Mouse (Mus musculus) right cerebral cortex, postnatal 10 days (tissue): Measurements from ENCODE around the gene Gpsm1.

Experiments used
- DNase-seq, 2 experiments: peaks; one replicate each; pipeline ENCODE4 v3.0.0; 2021; ENCODE audit warnings: low spot score in 2 of 2

Gene Gpsm1

GRCm38 (mm10) chr2:26315072-26315924 is at the start of gene Gpsm1:
TSS of gene Gpsm1 (plus strand) at chr2:26315515.
- DNase-seq: peak; percentile 90

DNA sequence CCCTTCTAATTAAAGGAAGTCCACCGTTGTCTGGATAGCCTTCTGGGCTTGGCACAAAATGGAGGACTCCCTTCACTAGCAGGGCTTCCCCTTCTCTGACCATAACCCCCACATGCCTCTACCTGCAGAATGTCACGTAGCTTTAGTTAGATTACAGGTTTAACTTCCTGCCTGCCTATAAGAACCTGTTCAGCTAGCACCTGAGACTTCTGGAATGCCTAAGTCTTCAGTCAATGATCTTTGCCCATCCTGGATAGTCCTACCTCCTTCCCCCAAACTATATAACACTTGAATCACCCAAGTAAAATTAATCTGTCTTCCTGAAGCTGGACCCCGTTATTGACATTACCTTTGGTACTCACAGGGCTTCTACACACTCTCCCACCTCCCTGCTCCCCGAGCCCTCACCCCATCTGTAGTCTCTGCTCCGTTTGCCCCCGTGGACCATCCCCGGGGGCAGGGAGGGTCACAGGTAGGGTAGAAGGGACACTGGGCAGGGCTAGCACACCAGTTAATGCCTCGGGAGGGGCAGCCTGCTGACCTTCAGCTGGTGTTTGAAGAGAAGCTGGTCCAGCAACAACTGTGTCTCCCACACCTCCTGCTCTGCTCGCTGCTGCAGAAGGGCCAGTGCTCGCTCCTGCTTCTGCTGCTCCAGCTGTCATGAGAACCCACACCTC is 49.1 kb upstream of the Gpsm1 start:
- no peak for DNase-seq

DNA sequence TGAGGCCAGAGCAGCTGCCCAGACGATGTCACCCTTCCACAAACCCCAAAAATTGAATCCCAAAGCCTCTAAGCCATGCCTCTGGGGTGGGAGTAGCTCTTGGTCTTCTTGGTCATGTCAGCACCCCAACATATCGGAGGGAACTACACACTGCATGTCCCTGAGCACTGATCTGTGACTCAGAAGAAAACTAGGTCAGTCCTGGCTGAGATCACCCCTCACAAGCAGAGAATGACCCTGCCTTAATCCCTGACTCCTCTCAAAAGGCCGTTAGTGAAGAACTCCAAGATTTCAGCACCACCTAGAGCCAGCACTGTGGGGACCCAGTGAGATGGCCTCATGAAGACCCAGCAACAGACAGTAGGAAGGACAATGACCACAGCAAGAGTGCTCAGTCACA is 47.1 kb upstream of the Gpsm1 start:
- DNase-seq: no peak

- peak; percentile 74 to 80 for DNase-seq
Observed at GRCm38 (mm10) chr2:26273611-26274010, 41.7 kb upstream of the Gpsm1 start.

- no peak for DNase-seq
Observed at GRCm38 (mm10) chr2:26279712-26280111, 35.6 kb upstream of the Gpsm1 start.

GRCm38 (mm10) chr2:26280594-26280993 is 34.7 kb upstream of the Gpsm1 start:
- DNase-seq: no peak

DNA sequence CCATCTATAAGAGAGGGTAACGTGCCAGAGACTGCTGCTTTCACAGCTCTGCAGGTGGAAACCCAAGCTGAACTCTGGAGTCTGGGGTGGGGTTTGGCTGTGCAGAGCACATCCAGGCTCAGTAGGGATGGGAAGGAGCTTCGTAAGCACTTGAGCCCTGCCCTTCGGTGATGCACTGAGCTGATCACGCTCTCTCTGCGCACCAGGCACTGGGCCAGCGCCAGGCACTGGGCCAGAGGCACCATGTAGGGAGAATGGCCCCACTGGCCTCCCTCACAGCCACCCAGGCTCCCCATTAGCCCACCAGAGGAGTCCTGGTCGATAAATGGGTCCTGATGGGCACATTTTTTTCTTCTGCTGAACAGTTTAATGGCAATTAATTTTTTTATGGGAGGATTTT is 29.5 kb upstream of the Gpsm1 start:
- peak in 1 of 2 experiments; percentile 45 for DNase-seq

DNA sequence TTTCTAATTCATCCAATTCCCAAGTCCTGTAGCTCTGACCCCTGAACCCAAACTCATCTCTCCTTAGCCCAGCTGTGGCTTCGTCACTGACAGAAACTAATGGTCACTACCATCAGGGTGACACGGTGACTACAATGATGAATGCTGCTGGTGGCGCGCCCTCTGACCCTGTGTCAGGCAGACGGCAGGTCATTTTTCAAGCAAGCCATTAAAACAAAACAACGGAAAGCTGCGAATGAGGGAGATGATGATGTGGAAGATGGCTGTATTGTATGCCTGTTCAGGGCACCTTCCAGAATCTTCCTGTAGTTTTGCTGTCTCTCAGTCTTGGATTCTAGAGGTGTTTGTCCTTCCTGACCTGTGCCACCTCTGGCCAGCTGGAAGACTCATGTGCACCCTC is 28.9 kb upstream of the Gpsm1 start:
- no peak for DNase-seq

GRCm38 (mm10) chr2:26290133-26290532 is 25.2 kb upstream of the Gpsm1 start:
- no peak for DNase-seq

GRCm38 (mm10) chr2:26294457-26294856 is 20.9 kb upstream of the Gpsm1 start, which contains the start of gene Ccdc187:
TSS of gene Ccdc187 (minus strand) at chr2:26294557.
- DNase-seq: no peak

- peak in 1 of 2 experiments; percentile 74 for DNase-seq
Observed at GRCm38 (mm10) chr2:26296606-26297195, 18.6 kb upstream of the Gpsm1 start.

DNA sequence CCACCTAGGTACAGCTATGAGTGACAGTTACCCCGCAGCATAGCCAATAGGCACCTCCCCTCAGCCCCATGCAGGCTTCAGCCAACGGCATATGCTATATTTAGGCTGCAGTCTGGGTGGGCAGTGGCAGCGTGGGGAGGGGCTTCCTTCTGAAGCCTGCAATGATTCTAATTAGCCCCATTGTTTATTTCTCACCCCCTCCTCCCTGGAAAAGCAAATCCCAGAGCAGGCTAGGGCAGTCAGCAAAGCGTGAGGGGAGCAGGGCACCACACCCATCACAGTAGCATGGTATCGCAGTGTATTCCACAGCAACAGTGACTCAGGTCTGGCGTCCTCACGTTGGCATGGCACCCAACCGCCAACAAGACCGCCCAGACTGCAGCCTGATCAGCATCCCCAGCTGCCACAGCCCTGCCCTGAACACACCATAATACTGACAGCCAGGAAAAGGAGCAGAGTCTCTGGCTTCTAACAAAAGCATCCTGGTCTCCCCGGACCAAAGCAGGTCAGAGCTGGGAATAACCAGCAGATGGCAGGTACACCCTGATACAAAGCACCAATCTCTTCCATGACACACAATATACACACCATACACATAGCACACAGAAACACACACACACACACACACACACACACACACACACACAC is 17.0 kb upstream of the Gpsm1 start:
- DNase-seq: peak; percentile 83 to 91

GRCm38 (mm10) chr2:26298856-26299230 is 16.5 kb upstream of the Gpsm1 start:
- no peak for DNase-seq

- no peak for DNase-seq
Observed at GRCm38 (mm10) chr2:26299336-26299735, 16.0 kb upstream of the Gpsm1 start.

DNA sequence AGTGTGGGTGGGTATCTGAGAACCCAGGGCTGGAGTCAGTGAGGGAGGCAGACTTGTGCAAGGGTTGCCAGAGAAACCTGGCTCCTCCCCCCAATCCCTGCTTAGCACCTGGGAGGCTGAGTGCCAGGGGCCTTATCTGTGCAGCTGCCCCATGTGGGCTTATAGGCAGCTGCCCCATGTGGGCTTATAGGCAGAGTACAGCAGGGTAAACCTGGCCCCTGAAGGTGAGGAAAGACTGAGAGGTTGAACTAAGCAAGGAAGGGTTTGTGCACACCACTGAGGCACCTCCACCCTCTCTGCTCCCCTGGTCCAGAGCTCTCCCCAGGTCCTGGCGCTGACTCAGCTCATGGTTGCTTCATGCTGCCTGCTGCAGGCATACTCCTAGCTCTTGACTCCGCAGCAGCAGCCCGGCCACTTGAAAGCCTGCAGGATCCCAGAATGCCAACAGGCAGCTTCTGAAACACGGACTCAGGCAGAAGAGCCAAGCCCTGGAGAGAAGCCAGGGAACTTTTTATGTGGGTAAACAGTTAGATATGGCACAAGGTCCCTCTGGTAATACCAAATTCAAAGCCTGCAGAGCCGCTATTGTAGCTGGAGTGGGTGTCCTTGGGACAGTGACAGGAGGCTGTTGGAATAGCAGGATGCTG is 15.0 kb upstream of the Gpsm1 start:
- peak in 1 of 2 experiments; percentile 37 for DNase-seq

DNA sequence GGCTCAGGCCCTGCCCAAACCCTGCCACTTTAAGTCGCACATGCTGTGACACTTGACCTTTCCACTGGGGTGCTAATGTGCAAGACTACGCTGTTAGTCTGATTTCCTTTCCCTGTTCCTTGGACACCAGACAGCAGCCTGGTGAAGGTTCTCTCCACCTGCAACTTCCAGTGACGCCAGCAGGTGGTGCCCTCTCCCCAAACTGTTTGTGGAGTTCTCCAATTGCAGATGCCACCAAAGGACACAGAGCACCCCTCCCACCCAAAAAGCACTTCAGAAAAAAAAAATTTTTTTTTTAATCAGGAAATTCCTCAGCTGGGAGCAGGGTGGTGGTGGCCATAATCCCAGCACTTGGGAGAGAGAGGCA is 14.5 kb upstream of the Gpsm1 start:
- DNase-seq: peak; percentile 91 to 92

DNA sequence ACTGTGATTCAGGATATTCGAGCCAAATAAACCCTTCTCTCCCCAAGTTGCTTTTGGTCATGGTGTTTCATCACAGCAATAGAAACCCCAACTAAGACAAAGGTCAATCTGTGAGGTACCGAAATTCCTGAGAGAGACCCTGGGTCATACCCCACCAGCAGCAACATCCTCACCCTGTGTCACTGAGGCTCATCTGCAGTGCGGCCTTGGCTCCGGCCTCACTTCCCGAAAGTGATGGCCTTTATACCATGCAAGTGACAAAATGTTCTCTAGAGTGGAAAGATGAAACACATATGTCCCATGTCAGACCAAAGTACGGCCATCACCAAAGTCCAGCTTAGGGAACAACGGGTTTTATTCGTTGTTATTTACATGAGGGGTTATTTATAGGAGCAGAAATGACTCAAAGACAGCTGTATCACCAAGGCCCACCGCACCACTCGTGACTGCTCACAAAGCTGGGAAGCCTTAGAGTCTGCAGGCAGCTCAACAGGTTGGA is 13.3 kb upstream of the Gpsm1 start:
- DNase-seq: no peak

- DNase-seq: no peak
Observed at GRCm38 (mm10) chr2:26304711-26305110, 10.6 kb upstream of the Gpsm1 start.

DNA sequence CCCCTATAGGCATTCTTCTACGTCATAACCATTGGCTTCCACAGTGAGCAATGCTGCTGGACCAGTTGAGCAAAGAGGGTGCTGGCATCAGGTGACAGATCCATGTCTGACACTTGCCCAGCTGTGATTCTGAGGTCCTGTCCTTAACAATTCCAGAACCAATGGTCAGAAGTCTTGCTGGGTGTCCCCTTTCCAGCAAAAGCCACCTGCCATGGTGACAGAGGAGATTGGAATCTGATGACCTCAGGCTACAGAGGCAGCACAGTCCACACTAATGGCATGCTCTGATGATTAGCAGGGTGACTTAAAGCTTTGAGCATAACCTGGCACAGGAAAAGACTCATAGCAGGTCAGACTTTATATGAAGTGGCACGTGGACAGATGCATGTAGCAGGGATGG is 9.8 kb upstream of the Gpsm1 start:
- DNase-seq: no peak

- DNase-seq: no peak
Observed at GRCm38 (mm10) chr2:26306702-26307101, 8.6 kb upstream of the Gpsm1 start.

DNA sequence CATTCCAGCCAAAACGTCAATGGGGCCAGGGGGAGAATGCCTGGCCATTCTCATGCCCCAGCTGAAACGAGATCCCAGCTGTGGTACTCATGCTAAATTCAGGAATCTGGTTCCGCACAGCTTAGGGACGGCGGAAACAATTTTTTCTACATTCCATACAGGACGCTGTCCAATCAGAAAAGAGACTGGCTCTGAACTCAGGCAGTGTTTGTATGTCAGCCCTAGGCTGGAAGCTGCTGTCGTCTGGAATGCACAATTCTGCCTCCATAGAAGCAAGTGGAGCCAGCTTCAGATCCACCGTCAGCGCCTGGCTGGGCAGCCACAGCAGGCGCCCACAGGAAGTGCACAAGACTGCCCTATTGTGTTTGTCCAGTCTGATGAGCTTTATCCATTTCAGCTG is 5.6 kb upstream of the Gpsm1 start:
- DNase-seq: no peak

DNA sequence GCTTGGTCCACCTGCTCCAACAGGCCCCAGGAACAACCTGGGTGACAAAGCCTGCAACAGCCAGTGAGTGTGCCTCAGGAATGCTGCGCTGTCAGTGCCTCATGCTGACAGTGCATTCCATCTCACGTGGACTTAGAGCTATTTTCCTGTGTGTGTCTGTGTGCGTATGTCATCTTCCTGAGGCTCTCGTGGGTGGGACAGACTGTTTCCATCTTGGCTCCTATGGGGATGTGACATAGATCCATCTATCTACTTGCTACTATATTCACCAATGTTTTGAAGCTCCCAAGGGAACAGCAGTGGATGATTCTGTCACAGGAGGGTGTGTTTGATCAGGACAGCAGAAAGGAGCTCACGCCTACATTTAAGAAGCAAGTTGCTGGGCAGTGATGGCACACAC is 3.4 kb upstream of the Gpsm1 start:
- DNase-seq: no peak
